Mouse (Mus musculus): Measurements from ENCODE around the gene Kctd12.

DNA sequence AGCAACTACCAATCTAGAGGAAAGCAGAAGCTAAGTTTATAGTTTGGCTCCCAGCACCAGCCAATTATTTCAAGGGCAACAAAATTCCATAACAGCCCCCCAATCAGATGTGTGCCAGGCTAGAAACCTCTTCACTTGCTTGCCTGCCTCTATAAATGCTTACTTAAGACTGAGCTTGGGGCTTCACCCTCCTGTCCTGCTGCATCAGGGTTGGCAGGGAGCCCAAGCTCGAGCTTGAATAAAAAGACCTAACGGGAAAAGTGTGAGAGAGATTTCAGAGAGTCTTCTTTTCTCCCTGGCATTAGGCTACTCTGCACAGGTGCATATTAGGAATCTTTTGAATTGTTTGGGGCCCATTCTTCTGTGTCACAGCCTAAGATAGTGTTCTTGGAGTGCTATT is 37.6 kb upstream of the Kctd12 start:
- TF ChIP-seq CTCF (IDR thresholded peaks at IDR 0.05; ENCODE audit: low read depth) = no peak
- no peak for TF ChIP-seq EP300 (IDR thresholded peaks at IDR 0.05; ENCODE audit: low read depth)

Data from liver, embryonic 14.5 days (tissue).